Mouse (Mus musculus) c-Kit-positive CD71-negative TER-119-negative erythroid progenitor cells, embryonic 14.5 days (primary cell): ENCODE results near the gene Casz1.

ENCODE experiments used
- DNase-seq: peaks from one replicate; pipeline ENCODE4 v3.0.0-alpha.2; 2013; ENCODE audit warnings: low read depth

The Casz1 gene

DNA sequence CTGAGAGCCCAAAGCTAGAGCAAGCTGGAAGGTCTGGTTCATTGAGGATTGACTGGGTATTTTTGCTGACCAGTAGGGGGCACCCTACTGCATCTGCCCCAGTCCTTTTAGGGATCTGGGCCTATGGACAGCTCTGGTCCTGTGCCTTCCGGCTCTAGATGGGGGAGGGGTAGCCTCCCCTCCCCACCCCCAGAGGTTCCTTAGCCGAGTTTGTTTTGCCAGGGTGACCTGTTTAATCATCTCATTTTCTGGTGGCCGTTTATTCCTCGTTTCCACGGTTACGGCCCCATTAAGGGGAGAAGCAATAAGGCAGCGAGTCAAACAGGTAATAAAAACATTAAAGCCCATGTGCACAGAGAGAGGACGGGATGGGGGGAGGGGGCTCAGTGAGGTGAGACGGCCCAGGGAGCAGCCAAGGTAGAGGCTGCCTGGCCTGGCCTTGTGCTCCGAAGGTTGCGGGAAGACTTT lies 104.0 kb downstream of the Casz1 start:
- DNase-seq: no peak

GRCm38 (mm10) chr4:148908760-148909510 lies 104.7 kb downstream of the Casz1 start:
- DNase-seq: no peak

DNA sequence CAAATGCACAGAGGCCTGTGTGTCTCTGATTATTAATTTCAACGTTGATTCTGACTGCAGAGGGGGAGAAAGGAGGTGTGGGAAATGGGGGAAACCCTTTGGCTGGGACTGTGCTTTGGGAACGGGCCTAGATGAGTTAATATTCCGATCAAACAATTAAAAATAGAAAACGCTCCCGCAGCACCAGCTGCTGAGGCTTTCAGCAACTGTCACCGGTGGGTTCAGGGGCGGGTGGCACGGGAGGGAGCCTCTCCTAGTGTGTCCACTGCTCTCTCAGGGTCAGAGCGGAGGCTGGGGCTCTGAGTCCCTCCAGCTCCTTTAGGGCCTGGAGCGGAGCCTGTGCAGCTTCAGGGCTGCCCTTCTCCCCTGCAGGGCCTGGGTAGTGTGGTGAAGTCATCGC lies 105.3 kb downstream of the Casz1 start:
- DNase-seq: no peak

- DNase-seq: no peak
These were observed 107.9 kb downstream of the Casz1 start for GRCm38 (mm10) chr4:148912134-148912533.

- DNase-seq: no peak
These were observed 108.8 kb downstream of the Casz1 start for GRCm38 (mm10) chr4:148912826-148913590.

DNA sequence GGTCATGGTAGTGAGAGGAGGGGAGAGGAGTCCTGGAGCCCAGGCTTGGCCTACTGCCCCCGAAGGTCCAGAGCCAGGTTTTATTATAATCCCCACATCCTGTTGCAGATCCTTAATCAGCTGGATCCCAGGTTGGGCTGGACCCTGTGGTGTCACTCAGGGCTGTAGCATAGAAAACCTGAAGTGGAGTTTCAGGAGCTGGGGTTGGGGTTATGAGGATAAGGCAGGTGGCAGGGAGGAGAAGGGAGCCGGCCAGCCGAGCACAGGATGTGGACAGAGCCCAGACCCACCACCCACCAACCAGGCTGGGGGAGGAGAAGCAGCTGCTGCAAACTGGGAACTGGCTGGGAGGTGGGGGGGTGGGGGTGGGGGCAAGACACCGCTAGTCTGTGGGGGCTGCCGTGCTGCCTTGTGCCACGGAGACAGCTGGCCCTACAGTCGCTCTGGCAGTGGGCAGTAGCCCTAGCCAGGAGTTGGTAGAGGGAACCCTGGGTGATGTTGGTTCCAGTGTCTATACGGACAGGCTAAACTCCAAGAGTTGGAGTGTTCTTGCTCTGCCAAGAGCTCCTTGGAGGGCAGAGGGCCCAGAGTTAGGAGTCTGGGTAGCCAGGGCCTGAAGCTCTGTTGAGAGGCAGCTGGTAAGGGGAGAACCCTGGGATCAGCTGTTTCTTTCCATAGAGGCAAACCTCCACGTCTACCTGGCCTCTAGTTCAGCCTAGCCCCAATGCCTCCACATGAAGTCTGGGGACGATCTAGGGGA lies 110.8 kb downstream of the Casz1 start:
- DNase-seq: no peak

- no peak for DNase-seq
These were observed 111.6 kb downstream of the Casz1 start for GRCm38 (mm10) chr4:148915849-148916248.

GRCm38 (mm10) chr4:148918707-148919447 lies 114.6 kb downstream of the Casz1 start:
- no peak for DNase-seq

DNA sequence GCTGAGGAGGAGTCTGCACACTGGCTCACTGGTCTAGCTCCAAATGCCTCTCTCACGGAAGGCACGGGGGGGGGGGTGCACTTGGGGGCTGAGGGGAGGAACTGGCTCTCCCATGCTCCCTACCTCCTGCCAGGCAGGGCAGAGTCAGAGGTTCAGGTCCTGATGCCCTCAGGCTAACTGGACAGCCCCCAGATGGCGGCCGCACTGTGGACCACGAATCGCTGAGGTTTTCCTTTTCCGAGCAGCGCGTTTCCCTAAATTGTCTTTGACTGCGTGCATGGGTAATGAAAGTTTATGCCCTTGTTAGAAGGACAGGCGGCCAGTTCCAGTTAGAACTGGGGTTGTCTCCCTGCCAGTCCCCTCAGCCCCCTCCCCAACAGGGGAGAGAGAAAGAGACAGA lies 116.4 kb downstream of the Casz1 start:
- DNase-seq: no peak

DNA sequence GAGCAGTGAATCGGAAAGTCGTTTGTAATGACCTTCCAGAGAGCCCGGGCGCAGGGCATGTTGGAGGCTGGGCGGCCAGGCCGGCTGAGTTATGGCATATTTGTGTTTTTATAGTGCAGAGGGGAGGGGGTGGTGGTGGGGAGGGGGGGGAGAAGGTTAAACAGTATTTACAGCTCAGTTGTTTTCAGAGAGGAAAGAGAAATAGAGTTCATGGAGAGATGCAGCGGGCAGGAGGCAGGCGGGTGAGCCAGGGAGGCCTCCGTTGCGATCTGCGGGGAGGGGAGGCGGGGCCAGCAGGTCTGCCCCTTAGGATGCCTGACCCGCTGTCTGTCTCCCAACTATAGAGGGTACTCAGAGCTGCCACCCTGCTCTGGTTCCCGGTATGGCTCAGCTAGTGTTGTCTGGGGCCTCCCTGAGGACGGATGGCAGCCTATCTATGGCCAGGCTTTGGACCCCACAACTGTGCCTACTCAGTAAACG lies 118.0 kb downstream of the Casz1 start:
- no peak for DNase-seq

DNA sequence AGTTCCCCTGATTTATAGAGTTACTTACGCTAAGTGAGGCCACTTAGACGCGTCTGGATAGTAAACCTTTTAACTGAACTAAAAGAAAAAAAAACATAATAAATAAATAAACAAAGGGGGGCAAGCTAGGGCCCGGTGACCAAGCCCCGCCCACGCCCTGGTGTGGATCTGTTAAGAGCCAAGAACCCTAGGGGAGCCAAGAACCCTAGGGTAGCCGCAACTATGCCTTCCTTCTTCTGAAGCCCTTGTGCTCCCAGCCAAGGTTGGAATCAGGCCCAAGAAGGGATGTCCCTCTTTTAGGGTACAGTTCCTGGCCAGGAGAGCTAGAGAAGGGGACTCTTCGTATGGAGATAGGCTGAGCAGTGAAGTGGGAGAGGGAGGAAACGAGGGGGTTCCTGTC lies 119.2 kb downstream of the Casz1 start:
- DNase-seq: no peak

DNA sequence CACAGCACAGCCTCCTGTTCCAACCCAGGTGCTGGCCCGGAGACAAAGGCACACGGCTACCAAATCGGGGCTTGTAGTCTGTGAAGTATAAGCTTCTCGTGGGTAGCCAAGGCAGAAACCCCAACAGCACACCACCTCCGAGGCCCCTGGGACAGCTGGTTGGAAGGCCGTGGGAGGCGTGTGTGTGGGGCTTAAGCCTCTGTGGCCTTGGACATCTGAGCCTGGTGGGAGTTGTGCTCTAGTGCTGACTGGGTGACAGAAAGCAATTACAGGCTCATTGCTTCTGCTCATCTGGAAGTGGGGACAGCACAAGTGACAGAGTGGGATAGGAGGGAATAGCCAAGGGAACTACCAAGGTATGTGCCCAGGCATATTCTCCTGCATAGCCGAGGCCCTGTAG lies 119.7 kb downstream of the Casz1 start:
- DNase-seq: no peak

- no peak for DNase-seq
These were observed 121.5 kb downstream of the Casz1 start for GRCm38 (mm10) chr4:148925589-148926359.

DNA sequence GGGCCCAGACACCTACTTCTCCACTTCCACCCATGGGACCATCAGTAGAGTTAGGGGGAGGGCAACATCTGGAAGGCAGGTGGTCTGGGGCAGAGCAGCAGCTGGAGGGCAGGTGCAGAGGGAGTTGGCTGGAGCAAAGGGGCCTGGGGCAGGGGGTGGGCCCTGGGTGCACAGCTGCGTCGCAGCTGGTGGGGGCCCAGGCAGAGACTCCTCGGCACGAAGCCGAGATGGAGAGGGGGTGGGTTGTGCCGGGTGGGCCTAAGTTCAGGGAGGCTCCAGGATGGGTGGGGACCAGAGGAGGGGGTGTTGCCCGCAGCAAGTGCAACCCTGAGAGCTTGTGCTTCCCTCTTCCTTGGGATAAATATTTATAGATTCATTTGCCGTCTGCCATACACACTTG lies 122.2 kb downstream of the Casz1 start:
- no peak for DNase-seq

DNA sequence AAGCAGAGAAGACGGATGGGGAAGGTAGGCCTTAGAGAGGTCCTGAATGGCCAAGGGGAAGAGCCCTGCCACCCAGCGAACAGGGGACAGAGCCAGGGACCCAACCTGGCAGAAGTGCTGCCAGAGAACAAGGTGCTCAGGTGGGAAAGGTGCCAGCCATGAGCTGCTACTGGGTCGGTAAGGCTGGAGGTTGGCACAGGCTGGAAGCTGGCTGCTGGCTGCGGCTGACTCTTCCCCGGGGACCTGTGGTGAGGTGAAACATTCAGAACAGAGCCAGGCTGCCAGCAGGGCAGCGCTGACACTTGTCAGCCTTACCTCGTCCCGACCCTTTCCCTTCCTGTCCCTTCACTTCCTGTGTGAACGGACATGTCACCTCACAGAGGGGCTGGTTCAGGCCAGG lies 124.1 kb downstream of the Casz1 start:
- no peak for DNase-seq

DNA sequence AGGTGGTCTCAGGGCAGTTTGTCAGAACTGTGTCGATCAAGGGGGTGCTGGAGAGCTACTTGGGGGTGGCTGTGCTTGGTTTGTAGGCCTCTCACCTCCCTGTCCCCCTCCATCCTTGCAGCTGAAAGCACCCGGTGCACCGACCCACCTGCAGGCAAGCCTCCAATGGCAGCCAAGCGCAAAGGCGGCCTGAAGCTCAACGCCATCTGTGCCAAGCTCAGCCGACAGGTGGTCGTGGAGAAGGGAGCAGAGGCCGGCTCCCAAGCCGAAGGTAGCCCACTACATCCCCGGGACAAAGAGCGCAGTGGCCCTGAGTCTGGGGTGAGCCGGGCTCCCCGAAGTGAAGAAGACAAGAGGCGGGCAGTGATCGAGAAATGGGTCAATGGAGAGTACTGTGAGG lies 124.6 kb downstream of the Casz1 start:
- no peak for DNase-seq

- DNase-seq: no peak
These were observed 126.5 kb downstream of the Casz1 start for GRCm38 (mm10) chr4:148930721-148931229.

DNA sequence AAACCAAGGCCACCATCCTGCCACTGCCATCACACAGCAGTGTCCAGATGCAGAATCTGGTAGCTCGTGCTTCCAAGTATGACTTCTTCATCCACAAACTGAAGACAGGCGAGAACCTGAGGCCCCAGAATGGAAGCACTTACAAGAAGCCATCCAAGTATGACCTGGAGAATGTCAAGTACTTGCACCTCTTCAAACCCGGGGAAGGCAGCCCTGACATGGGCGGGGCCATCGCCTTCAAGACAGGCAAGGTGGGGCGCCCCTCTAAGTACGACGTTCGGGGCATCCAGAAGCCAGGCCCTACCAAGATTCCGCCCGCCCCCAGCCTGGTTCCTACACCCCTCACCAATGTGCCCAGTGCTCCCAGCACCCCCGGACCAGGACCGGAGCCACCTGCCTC lies 128.9 kb downstream of the Casz1 start:
- no peak for DNase-seq

GRCm38 (mm10) chr4:148935211-148935610 lies 131.0 kb downstream of the Casz1 start:
- DNase-seq: no peak

- no peak for DNase-seq
These were observed 131.9 kb downstream of the Casz1 start for GRCm38 (mm10) chr4:148936111-148936510.

DNA sequence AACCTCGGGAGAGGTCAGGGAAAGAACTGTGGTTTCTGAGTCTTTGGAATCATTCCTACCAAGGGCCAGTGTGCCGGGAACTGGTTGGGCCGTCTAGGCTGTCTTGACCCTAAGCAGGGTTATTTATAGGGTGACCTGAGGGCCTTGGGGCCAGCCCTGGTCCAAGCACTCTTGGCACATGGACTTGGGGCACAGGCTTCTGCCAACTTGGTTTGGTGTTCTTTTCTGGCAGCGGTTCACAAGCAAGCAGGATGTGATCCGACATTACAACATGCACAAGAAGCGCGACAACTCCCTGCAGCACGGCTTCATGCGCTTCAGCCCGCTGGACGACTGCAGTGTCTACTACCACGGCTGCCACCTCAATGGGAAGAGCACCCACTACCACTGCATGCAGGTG lies 132.5 kb downstream of the Casz1 start:
- DNase-seq: no peak
